Mouse (Mus musculus) bone marrow, adult 2 months (tissue): ENCODE data around the gene Cfap61. TPM values are rescaled to one million over a fixed set of nuclear protein-coding genes. Genes with fewer than 3 reads are reported as not detected.

ENCODE experiments used
- H3K27ac ChIP-seq: fragments of 200-500 bp; 2 replicates; pipeline ENCODE4 v1.5.1; 2012; ENCODE audit warnings: low read depth, mild to moderate bottlenecking, control low read depth, inconsistent platforms, low read length; ENCODE audit not compliant: control insufficient read depth, poor library complexity, insufficient read depth
- H3K4me1 ChIP-seq: fragments of 200-500 bp; 2 replicates; pipeline ENCODE4 v1.6.1; 2011; ENCODE audit warnings: low read length; ENCODE audit not compliant: control insufficient read depth, insufficient read depth
- H3K4me3 ChIP-seq: fragments of 200-500 bp; replicated peaks from 2 replicates; pipeline ENCODE3; 2011; ENCODE audit warnings: mild to moderate bottlenecking, low read depth, low read length, control low read depth; ENCODE audit not compliant: control insufficient read depth
- CTCF ChIP-seq: fragments of 200-500 bp; IDR thresholded peaks from 2 replicates; pipeline ENCODE4 v1.5.1; 2011; ENCODE audit warnings: low read length, control low read depth; ENCODE audit not compliant: control insufficient read depth, insufficient read depth
- POLR2A ChIP-seq: fragments of 200-500 bp; IDR thresholded peaks from 2 replicates; pipeline ENCODE4 v1.6.1; 2011; ENCODE audit warnings: low read depth, mild to moderate bottlenecking, control low read depth, low read length, borderline replicate concordance; ENCODE audit not compliant: control insufficient read depth
- WGBS: fragments of 180-500 bp; shearing (Covaris S2); methylation state at CpG from one replicate; pipeline ENCODE4 v1.1.7; 2018; 5-methylcytosine and 5-hydroxymethylcytosine counted together
- polyA plus RNA-seq: library from polyadenylated mRNA; stranded (reverse); fragments of >200 nt; gene quantifications from 2 replicates; pipeline ENCODE4 v1.2.4, GENCODE M21; 2011; ENCODE audit warnings: low replicate concordance; ENCODE audit not compliant: missing spikeins, insufficient read depth, insufficient read length

The Cfap61 gene
- polyA plus RNA-seq, 1 experiment: not detected

DNA sequence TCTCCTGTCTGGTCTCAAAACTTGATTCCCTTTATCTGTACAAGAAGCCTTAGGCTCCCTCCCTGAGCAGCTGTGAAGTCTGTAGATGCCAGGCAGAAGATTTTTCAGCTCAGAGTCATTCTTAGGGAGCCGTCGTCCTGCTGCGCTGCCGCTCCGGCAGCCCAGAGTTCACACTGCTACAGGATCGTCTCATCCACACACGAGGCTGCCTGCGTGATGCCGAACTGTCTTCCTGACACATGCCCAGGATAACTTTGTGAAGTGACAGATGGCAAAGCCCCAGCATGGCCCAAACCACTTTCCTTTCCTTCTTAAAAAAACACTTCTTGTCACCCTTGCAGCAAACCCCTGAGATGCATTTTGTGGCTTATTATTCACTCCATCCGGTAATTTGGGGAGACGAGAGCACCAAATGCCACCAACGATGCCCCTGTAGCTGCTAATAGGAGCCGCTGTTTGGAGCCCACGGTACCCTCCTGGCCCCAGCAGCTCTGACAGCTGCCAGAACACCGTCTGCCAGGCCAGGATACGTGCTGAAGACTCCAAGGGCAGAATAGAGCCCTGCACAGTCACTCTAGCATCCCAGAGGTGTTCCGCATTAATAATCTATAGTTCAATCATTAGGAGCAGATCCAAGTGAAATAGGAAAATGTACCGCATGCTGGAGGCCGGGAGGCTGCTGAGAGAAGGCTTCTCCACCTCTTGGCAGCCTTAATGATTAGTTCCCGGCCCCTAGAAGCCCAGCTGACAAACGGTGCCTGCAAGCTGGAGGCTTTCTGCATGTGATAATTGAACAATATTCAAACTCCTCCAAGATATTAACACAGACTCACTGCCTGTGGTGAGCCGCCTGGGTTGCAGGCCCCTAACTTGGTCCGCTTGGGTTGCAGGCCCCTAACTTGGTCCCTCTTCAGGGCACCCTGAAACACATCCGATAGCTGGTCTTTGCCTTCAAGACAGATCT is 249.5 kb downstream of the Cfap61 start:
- TF ChIP-seq POLR2A (no peak), CTCF (no peak)
- Histone ChIP-seq H3K4me1 (no peaks in the 10 kb centered on the region), H3K27ac (no peak overlapping the region), H3K4me3 (no peak overlapping the region)
- 86% methylated on average over 24 of the region's 24 CpGs for WGBS

DNA sequence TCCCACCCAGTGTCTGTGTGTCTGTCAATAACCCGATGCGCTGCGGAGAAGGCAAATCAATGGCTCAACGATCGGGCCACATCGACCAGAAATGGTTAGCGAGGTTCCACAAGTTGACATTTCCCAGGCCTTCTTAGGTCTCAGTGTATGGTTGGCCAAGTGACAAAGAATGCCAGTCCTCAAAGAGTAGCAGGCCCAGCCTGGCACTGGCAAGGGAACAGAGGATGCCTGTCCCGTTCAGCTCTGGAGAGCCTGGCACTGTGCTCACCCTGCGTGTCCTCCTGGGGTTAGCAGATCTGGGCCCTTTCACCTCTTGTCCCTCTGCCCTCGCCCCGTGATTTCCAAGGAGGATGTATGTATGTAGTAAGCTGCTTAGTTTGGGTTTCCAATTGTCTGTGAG is 261.5 kb downstream of the Cfap61 start:
- 84% methylated on average over 11 of the region's 11 CpGs for WGBS
- TF ChIP-seq CTCF (no peak), POLR2A (no peak)
- Histone ChIP-seq H3K27ac (no peak overlapping the region), H3K4me3 (no peak overlapping the region), H3K4me1 (peaks cover 4% of the 10 kb centered on the region)

DNA sequence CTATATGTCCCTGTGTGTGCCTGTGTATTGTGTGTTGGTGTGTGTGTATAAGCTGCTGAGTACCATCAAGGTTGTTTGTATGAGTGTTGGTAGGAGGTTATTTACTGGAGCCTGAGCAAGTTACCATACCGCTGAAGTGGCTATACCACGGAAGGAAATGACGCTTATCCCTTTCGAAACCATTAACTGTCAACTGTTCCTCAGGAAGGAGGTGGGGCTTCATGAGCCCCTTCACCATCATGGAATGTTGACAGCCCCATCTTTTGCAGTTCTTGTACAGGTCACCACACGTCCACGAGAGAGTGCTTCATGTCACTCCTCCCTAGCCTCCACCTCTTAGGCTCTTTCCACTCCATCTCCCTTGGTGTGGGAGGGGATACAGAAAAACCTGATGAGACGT is 263.4 kb downstream of the Cfap61 start:
- Histone ChIP-seq H3K4me1 (peaks cover 4% of the 10 kb centered on the region), H3K4me3 (no peak overlapping the region), H3K27ac (no peak overlapping the region)
- 4% methylated on average over 7 of the region's 7 CpGs for WGBS
- TF ChIP-seq POLR2A (no peak), CTCF (no peak)

DNA sequence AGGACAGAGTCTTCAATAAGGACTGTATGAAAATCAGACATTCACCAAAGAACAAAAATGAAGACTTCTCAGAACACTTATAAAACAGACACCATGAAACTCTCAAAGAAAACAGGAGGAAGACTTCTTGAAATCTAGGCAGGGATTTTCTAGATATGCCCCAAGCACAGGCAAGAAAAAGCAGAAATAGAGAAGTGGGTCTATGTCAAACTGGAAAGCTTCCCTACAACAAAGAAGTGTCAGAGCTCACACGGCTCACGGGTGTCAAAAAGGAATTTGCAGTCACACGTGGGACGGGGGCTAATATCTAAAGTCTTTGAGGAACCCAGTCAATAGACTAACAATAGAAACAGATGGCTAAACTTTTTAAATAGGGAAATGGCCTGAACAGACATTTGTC is 276.4 kb downstream of the Cfap61 start:
- Histone ChIP-seq H3K27ac (no peak overlapping the region), H3K4me1 (no peaks in the 10 kb centered on the region), H3K4me3 (no peak overlapping the region)
- WGBS: 14% methylated on average over 4 of the region's 4 CpGs
- TF ChIP-seq CTCF (no peak), POLR2A (no peak)

DNA sequence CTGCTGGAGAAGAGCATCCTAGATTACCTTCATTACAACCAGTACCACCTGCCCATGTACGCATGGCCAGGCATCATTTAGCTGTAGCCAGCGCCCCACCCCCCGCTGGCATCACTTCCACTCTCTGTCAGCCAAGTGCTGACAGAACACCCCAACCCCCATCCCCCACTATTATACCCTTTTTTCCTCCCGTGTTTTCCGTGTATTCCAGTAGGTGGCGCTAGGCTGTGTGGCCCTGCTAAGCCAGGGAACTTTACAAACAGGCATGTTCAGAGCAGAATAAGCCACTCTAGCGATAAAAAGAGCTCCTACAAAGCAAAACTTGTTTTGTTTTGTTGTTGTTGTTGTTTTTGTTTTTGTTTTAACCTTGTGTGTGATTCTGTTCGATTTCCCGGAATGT is 280.1 kb downstream of the Cfap61 start:
- Histone ChIP-seq H3K4me1 (no peaks in the 10 kb centered on the region), H3K27ac (no peak overlapping the region), H3K4me3 (no peak overlapping the region)
- TF ChIP-seq CTCF: peak; percentile 72
- no peak for TF ChIP-seq POLR2A
- WGBS: 7% methylated on average over 9 of the region's 9 CpGs

DNA sequence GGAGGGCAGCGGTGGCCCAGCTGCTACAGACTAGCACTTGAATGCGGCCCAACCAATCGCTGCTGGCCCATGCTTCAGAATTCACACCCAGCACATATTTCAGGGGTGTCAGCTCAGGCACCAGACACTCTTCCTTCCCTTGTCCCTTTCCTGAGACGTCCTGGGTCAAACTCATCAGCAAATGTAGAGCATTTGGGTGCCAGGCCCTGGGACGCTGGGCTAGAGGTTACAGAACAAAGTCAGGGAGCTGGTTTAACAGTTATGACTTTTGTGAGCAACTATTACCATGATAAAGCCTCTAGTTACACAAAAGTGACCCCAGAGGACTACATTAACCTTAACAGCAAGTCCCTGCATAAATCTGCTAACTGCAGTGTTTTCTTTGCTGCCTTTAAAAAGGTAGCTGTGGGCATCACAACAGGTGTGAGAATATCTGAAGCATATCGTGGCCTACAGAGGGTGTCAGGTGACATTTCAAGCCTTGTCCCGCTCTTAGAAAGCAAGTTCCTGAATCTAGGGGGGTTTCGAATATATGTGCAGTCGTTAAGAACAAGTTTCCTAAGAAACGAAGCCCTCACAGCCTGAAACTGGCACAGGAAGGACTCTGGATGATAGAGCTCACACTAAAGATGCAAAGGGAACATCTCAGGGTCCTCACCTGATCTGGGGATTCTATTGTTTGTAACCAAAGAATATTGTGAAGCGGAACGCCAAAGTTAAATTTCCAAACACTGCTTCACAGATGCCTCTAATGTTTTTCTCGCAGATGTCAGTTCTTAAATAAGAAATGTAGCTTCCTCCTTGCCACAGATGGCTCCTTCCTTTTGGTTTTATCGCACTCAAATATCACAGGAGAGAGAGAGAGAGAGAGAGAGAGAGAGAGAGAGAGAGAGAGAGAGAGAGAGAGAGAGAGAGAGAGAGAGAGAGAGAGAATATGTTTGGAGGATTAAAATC is 281.8 kb downstream of the Cfap61 start:
- Histone ChIP-seq H3K4me1 (no peaks in the 10 kb centered on the region), H3K27ac (no peak overlapping the region), H3K4me3 (no peak overlapping the region)
- 33% methylated on average over 14 of the region's 14 CpGs for WGBS
- TF ChIP-seq CTCF: no peak

DNA sequence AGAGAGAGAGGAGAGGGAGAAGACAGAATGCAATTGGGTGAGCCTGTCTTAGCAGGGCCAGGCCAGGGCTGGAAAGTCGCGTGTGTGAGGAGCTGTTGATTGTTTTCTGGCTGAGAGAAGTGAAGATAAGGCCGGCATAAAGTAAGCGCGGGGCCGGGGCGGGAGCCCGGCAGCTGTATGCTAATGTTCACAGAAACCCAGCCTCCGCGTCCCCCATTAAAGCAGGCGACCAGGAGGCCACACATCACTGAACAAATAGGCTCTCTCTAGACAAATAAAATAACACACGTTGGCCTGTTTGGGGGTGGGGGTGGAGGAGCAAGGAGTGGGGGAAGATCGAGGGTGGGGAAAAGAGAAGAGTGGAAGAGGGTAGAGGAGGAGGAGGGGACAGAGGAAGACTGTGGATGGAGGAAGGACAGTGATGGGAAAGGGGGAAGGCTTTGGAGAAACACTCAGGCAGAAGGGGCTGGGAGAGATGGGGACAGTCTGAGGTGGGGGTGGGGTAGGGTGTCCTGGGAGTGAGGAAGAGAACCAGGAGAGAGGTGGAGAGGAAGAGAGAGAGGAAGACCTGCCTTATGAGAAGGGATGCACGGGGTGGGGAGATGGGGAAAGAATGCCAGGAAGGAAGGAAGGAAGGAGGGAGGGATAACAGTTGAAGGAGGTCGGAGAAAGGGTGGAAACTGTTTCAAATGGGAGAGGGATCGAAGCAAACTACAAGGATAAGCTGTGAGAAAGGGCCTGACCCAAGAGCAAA is 282.8 kb downstream of the Cfap61 start:
- TF ChIP-seq POLR2A (no peak), CTCF (no peak)
- H3K4me3 ChIP-seq: no peak overlapping the region
- 7% methylated on average over 16 of the region's 16 CpGs for WGBS
- no peaks in the 10 kb centered on the region for H3K4me1 ChIP-seq
- H3K27ac ChIP-seq: no peak overlapping the region
